Mouse (Mus musculus) midbrain, postnatal 0 days (tissue): ENCODE measurements around the gene Csf2. TPM values are rescaled to one million over a fixed set of nuclear protein-coding genes. Genes with fewer than 3 reads are reported as not detected.

Experiments used
- ATAC-seq: fragments of 200-750 bp; cut with Nextera tagmentation; 2 replicates; pipeline ENCODE4 v1.8.0; 2017; ENCODE audit warnings: moderate number of reproducible peaks, mild to moderate bottlenecking, moderate TSS enrichment, moderate library complexity; ENCODE audit not compliant: low FRiP score
- DNase-seq: peaks from one replicate; pipeline ENCODE4 v3.0.0-alpha.2; 2015; ENCODE audit warnings: low spot score
- H3K27ac ChIP-seq: fragments of 300-500 bp; sonication (generic); 2 replicates; pipeline ENCODE4 v1.5.1; 2014; ENCODE audit warnings: low read depth, mild to moderate bottlenecking, low read length, mixed read lengths
- H3K27me3 ChIP-seq: fragments of 300-500 bp; sonication (generic); 2 replicates; pipeline ENCODE4 v1.6.1; 2014; ENCODE audit warnings: low read length, control low read depth, mixed read lengths; ENCODE audit not compliant: insufficient read depth
- H3K36me3 ChIP-seq: fragments of 300-500 bp; sonication (generic); 2 replicates; pipeline ENCODE4 v1.6.1; 2014; ENCODE audit warnings: low read length, control low read depth, mixed read lengths; ENCODE audit not compliant: insufficient read depth
- H3K4me1 ChIP-seq: fragments of 300-500 bp; sonication (generic); 2 replicates; pipeline ENCODE4 v1.6.1; 2014; ENCODE audit warnings: mild to moderate bottlenecking, control low read depth, antibody characterized with exemption, low read length, mixed read lengths; ENCODE audit not compliant: insufficient read depth
- H3K4me2 ChIP-seq: fragments of 300-500 bp; sonication (generic); 2 replicates; pipeline ENCODE4 v1.6.1; 2014; ENCODE audit warnings: low read depth, mild to moderate bottlenecking, low read length, mixed read lengths; ENCODE audit not compliant: poor library complexity, severe bottlenecking
- H3K4me3 ChIP-seq: fragments of 300-500 bp; sonication (generic); 2 replicates; pipeline ENCODE4 v1.5.1; 2014; ENCODE audit warnings: low read depth, mild to moderate bottlenecking, low read length, moderate library complexity
- H3K9ac ChIP-seq: fragments of 300-500 bp; sonication (generic); replicated peaks from 2 replicates; pipeline ENCODE4 v1.6.1; 2014; ENCODE audit warnings: mild to moderate bottlenecking, low read length, moderate library complexity, mixed read lengths; ENCODE audit not compliant: poor library complexity, severe bottlenecking
- H3K9me3 ChIP-seq: fragments of 300-500 bp; sonication (generic); 2 replicates; pipeline ENCODE4 v1.6.1; 2016; ENCODE audit warnings: low read length, control low read depth
- CTCF ChIP-seq: IDR thresholded peaks from 2 replicates; pipeline ENCODE4 v1.5.1; 2016; ENCODE audit warnings: antibody characterized with exemption, mild to moderate bottlenecking
- WGBS: fragments of 180-500 bp; shearing (Covaris S2); extraction: QIAGEN DNeasy Blood & Tissue Kit; methylation state at CpG from one replicate; pipeline ENCODE4 v1.1.7; 2014; 5-methylcytosine and 5-hydroxymethylcytosine counted together
- polyA plus RNA-seq: library from polyadenylated mRNA; unstranded; fragments of >200 nt; fragmentation: Nextera tagmentation; extraction: Ambion mirVana; gene quantifications from 2 replicates; pipeline ENCODE4 v1.2.1, GENCODE M21; 2015
- total RNA-seq: library from RNA; depleted of rRNA; stranded (reverse); fragments of >200 nt; gene quantifications from 2 replicates; pipeline ENCODE4 v1.2.3, GENCODE M21; 2014

The Csf2 gene
- total and polyA plus RNA-seq, 2 experiments from 2014 or later, result not detected

DNA sequence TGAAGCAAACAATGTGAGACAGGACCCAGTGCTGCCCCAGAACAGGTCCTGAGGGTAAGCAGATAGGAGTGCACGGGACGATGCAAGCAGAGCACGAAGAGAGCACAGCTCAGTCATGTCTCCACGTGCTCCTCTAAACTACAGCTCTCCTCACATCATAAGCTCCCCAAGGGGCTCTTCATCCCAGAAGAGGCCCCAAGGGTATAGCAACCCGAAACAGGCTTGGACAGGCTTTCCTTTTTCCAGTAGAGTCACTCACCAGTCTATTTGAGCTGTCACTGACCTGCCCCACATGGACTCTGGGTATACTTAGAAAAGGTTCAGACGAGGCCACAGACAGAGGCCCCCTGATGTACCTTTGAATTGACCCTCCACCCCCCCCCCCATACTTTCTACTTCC lies 5.0 kb downstream of the Csf2 start:
- TF ChIP-seq CTCF, result no peak
- no peak overlapping the region for H3K9ac ChIP-seq
- H3K4me1 ChIP-seq, result no peaks in the 10 kb centered on the region
- no peaks in the 10 kb centered on the region for H3K36me3 ChIP-seq
- DNase-seq (no peak), ATAC-seq (no peak)
- 77% methylated on average over 6 of the region's 6 CpGs for WGBS
- H3K27ac ChIP-seq, result no peak overlapping the region
- H3K9me3 ChIP-seq, result no peaks in the 10 kb centered on the region
- H3K4me3 ChIP-seq, result no peak overlapping the region
- H3K4me2 ChIP-seq, result no peak overlapping the region
- H3K27me3 ChIP-seq, result no peaks in the 10 kb centered on the region; the same call in 1 of the 2 replicates

DNA sequence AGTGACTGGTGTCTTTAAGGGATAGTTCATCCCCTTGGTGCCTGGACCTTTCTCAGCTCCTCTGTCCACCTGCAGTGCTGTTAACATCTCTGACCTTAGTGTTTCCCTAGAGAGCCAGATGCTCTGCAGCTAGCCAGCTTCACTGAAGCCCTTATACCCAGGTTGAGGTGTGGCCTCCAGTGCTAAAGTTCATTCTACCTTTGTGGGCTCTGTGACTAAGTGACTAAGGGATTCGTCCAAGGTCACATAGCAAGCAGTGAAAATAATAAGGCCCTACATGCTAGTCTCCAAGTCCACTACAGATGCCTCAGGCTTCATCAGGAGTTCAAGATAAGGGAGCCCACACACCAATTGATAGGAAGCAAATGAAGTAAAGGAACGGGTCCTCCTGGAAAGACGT lies 7.0 kb downstream of the Csf2 start:
- H3K27me3 ChIP-seq, result no peaks in the 10 kb centered on the region; the same call in 1 of the 2 replicates
- no peak overlapping the region for H3K9ac ChIP-seq
- no peak for DNase-seq
- no peak for TF ChIP-seq CTCF
- no peak for ATAC-seq
- H3K9me3 ChIP-seq, result no peaks in the 10 kb centered on the region
- H3K4me1 ChIP-seq, result no peaks in the 10 kb centered on the region
- no peaks in the 10 kb centered on the region for H3K36me3 ChIP-seq
- WGBS, result 93% methylated on average over 3 of the region's 3 CpGs
- no peak overlapping the region for H3K4me3 ChIP-seq
- H3K4me2 ChIP-seq, result no peak overlapping the region
- no peak overlapping the region for H3K27ac ChIP-seq

DNA sequence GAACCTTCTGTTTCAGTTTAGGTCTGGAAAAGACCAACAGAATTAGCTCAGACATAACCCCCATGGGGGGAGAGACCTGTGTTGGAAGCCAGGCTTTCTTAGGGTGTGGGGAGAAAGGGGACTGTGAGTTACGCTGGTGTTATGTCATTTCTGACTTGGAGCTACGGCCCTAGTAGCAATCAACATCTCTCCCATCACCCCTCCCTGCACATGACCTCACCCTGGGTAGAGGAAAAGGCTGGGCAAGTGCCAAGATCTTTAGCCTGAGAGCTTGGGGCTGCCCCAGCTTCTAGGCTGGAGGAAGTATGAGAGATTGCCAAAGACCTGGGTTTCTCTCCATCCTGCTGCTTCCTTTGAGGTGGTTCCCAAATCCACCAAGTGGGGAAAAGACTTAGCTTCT lies 12.5 kb downstream of the Csf2 start:
- no peak for DNase-seq
- 70% methylated on average over 2 of the region's 2 CpGs for WGBS

DNA sequence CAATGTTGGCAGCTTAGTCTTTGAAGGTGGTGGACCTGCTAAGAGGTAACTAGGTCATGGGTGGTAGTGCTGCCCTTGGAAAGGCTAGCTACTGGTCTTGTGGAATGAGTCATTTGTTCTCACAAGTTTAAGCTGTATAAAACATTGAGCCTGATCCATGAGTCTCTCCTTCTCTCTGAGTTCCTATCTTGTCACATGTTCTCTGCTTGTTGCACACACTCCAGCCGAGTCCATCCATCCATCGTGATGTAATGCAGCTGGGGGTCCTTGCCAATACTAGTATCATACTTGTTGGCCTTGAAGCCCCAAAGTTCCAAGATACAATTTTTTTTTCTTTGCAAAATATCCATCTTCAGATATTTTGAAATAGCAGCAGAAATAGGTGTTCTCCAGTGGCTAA lies 22.0 kb downstream of the Csf2 start:
- Histone ChIP-seq H3K36me3 (no peaks in the 10 kb centered on the region), H3K9me3 (no peaks in the 10 kb centered on the region), H3K27ac (no peak overlapping the region), H3K9ac (no peak overlapping the region), H3K4me3 (no peak overlapping the region), H3K27me3 (no peaks in the 10 kb centered on the region), H3K4me1 (no peaks in the 10 kb centered on the region), H3K4me2 (no peak overlapping the region)
- no peak for TF ChIP-seq CTCF
- no peak for DNase-seq
- 96% methylated on average over 2 of the region's 2 CpGs for WGBS
- ATAC-seq, result no peak

More for the DNA sequence above, 12.5 kb downstream of the Csf2 start:
- Histone ChIP-seq H3K4me2 (no peak overlapping the region), H3K4me3 (no peak overlapping the region), H3K9me3 (no peaks in the 10 kb centered on the region), H3K9ac (no peak overlapping the region), H3K27ac (no peak overlapping the region), H3K4me1 (no peaks in the 10 kb centered on the region), H3K27me3 (no peaks in the 10 kb centered on the region), H3K36me3 (no peaks in the 10 kb centered on the region)
- TF ChIP-seq CTCF, result no peak
- no peak for ATAC-seq

DNA sequence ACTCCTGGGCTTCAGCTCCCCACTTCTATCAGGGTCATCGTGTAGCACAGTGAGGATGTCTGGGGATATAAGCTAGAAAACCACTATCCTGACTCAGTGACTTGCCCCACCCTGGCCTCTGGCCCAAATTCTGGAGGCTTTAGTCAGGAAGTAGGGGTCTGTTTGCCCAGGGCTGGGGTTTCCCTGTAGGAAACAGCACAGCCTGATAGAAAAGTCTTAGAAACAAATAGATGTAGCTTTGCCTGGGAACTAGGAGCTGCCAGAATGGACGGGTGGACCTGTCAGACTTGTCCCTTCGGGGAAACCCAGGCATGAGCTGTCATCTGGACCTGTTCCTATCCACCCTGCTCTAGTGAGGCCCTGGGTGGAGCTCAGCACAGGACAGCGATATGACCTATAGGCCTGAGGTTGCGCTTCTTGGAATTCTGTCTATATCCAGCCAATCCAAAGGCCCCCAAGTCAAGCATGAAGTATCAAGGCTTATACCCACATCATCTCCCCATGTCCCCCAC lies 24.9 kb downstream of the Csf2 start:
- Histone ChIP-seq H3K4me2 (no peak overlapping the region), H3K27ac (no peak overlapping the region), H3K4me3 (no peak overlapping the region), H3K36me3 (no peaks in the 10 kb centered on the region), H3K9me3 (no peaks in the 10 kb centered on the region), H3K4me1 (no peaks in the 10 kb centered on the region), H3K27me3 (no peaks in the 10 kb centered on the region), H3K9ac (no peak overlapping the region)
- DNase-seq (no peak), ATAC-seq (no peak)
- WGBS, result 90% methylated on average over 5 of the region's 5 CpGs
- no peak for TF ChIP-seq CTCF

DNA sequence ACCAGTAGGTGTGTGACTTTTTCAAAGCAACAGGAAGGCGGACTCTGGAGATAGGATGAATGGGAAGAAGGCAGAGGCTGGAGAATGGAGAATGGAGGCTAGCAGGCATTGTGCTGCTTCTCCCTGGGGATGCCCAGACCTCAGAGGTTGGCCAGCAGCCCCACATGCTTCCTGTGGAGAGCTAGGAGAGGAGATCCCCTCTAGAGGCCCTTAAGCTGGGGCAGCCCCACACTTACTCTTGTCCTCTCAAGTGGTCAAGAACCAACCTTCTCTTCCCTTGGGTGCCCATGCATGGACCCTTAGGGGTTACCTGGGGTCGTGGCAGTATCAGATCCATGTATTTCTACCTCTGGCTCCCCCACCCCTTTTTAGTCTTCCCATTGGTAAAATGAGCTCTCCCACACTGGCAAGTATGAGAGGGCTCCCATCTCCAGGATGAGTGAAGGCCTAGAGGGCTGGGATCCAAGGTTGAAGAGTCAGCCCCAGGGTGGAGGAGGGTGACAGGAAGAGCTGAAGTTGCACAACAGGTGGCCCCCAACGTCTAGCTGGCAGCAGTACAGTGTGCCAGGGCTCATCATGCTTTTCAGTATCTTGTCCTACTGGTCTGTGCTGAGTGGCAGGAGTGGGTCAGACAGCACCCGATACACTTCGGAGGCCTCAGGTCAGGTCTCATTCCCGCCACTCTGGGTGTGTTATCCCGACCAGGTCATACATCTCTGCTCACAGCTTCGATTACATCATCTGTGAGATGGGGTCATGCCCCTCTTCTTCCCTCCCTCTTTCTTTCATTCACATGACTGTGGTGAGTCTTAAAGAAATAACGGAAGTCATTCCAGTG lies 25.6 kb downstream of the Csf2 start:
- no peak for ATAC-seq
- 86% methylated on average over 9 of the region's 9 CpGs for WGBS
- H3K4me1 ChIP-seq, result no peaks in the 10 kb centered on the region

More for the DNA sequence above, 25.6 kb downstream of the Csf2 start:
- no peak for TF ChIP-seq CTCF
- DNase-seq, result no peak
- H3K9ac ChIP-seq, result no peak overlapping the region
- H3K27me3 ChIP-seq, result no peaks in the 10 kb centered on the region
- no peak overlapping the region for H3K27ac ChIP-seq
- no peak overlapping the region for H3K4me3 ChIP-seq
- H3K4me2 ChIP-seq, result no peak overlapping the region
- H3K9me3 ChIP-seq, result no peaks in the 10 kb centered on the region
- no peaks in the 10 kb centered on the region for H3K36me3 ChIP-seq
